Comparison of ENCODE assay signal across 1 mouse cellular context in genomic region chr11:97840991-97841661, GRCm38 (mm10).
A peak's percentile ranks its signal among the peaks of the same experiment; 100 is the strongest.
TF ChIP-seq lines count a peak whose summit lies in the region.

No protein-coding gene starts in this region.

TF ChIP-seq in MEL, 35 proteins besides CTCF, POLR2A, EP300 and RAD21:
- TF ChIP-seq GATA1 (IDR thresholded peaks at IDR 0.05; ENCODE audit: low read depth, low read length) (0 out of 2 replicates have a peak, but pooled peaks have one; percentile 22), MAX (IDR thresholded peaks at IDR 0.05; ENCODE audit: low read length) (no peak), ETS1 (IDR thresholded peaks at IDR 0.05; ENCODE audit: low read depth, low read length) (peak; percentile 36; the same call in 1 of the 2 replicates), MXI1 (IDR thresholded peaks at IDR 0.05; ENCODE audit: low read depth, low read length) (peak; percentile 35; the same call in 1 of the 2 replicates), ZKSCAN1 (IDR thresholded peaks at IDR 0.05; ENCODE audit: low read depth, low read length) (0 out of 2 replicates have a peak, but pooled peaks have one; percentile 8), ZNF384 (IDR thresholded peaks at IDR 0.05; ENCODE audit: low read depth, low read length) (peak; percentile 95), SIN3A (IDR thresholded peaks at IDR 0.05; ENCODE audit: low read length) (peak; percentile 78), MAZ (IDR thresholded peaks at IDR 0.05; ENCODE audit: low read depth, low read length) (peak; percentile 64), NELFE (IDR thresholded peaks at IDR 0.05; ENCODE audit: low read depth, low read length) (peak; percentile 37; the same call in 1 of the 2 replicates), RCOR1 (IDR thresholded peaks at IDR 0.05; ENCODE audit: low read depth, low read length) (peak; percentile 56), MYB (IDR thresholded peaks at IDR 0.05; ENCODE audit: low read depth, low read length) (no peak), TBP (IDR thresholded peaks at IDR 0.05; ENCODE audit: low read depth, low read length) (0 out of 2 replicates have a peak, but pooled peaks have one; percentile 6), ZMIZ1 (IDR thresholded peaks at IDR 0.05; ENCODE audit: low read depth, low read length) (no peak), TCF12 (IDR thresholded peaks at IDR 0.05; ENCODE audit: low read depth, low read length) (0 out of 2 replicates have a peak, but pooled peaks have one; percentile 6)
